Mouse (Mus musculus) liver, embryonic 12.5 days (tissue): Measurements from ENCODE around the gene Ptpru. TPM values are rescaled to one million over a fixed set of nuclear protein-coding genes. Genes with fewer than 3 reads are reported as not detected.
"Not testable (repeated sequence)": the region's sequence is repeated elsewhere in the genome, so short reads cannot be mapped to it uniquely, and the experiment has no call there.

Source experiments
- ATAC-seq: fragments of 200-750 bp; cut with Nextera tagmentation; 2 replicates; pipeline ENCODE4 v1.8.0; 2017; ENCODE audit warnings: moderate number of reproducible peaks, mild to moderate bottlenecking, moderate library complexity
- H3K27ac ChIP-seq: fragments of 300-500 bp; sonication (generic); 2 replicates; pipeline ENCODE4 v1.5.1; 2016; ENCODE audit warnings: mild to moderate bottlenecking
- H3K27me3 ChIP-seq: fragments of 300-500 bp; sonication (generic); replicated peaks from 2 replicates; pipeline ENCODE4 v1.6.1; 2016; ENCODE audit warnings: mild to moderate bottlenecking, moderate library complexity
- H3K36me3 ChIP-seq: fragments of 300-500 bp; sonication (generic); 2 replicates; pipeline ENCODE4 v1.6.1; 2016; ENCODE audit warnings: mild to moderate bottlenecking, moderate library complexity
- H3K4me1 ChIP-seq: fragments of 300-500 bp; sonication (generic); 2 replicates; pipeline ENCODE4 v1.6.1; 2016
- H3K4me2 ChIP-seq: fragments of 300-500 bp; sonication (generic); 2 replicates; pipeline ENCODE4 v1.6.1; 2016; ENCODE audit warnings: mild to moderate bottlenecking, moderate library complexity
- H3K4me3 ChIP-seq: fragments of 300-500 bp; sonication (generic); 2 replicates; pipeline ENCODE4 v1.5.1; 2016; ENCODE audit warnings: mild to moderate bottlenecking, moderate library complexity
- H3K9ac ChIP-seq: fragments of 300-500 bp; sonication (generic); 2 replicates; pipeline ENCODE4 v1.6.1; 2016; ENCODE audit warnings: mild to moderate bottlenecking, moderate library complexity
- H3K9me3 ChIP-seq: fragments of 300-500 bp; sonication (generic); replicated peaks from 2 replicates; pipeline ENCODE4 v1.6.1; 2016; ENCODE audit warnings: mild to moderate bottlenecking, moderate library complexity
- WGBS: fragments of 180-500 bp; shearing (Covaris S2); methylation state at CpG from one replicate; pipeline ENCODE4 v1.1.7; 2016; ENCODE audit not compliant: insufficient replicate concordance; 5-methylcytosine and 5-hydroxymethylcytosine counted together
- polyA plus RNA-seq: library from polyadenylated mRNA; unstranded; fragments of >200 nt; fragmentation: Nextera tagmentation; extraction: Ambion mirVana; gene quantifications from 2 replicates; pipeline ENCODE4 v1.2.1, GENCODE M21; 2016

Gene Ptpru
- polyA plus RNA-seq, 1 experiment from 2014 or later, result 2.7 TPM

DNA sequence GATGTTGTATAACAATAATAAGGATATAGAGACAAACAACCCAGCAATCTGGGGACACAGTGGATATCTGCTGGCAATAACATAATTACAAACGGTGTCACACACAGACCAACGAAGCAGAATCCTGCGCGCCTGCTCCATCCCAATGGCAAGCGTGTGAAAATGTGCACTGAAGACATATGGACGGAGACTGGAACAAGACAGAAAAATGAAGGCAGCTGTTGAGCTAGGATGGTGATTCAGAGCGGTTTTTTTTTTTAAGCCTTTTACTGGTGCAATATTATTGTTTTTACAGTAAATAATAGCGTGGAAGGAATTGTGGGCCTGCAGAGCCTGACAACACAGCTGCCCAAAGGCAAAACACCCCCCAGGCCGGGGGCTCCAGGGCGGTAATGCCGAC lies 25.6 kb downstream of the Ptpru start:
- ATAC-seq, result no peak
- 81% methylated on average over 11 of the region's 11 CpGs for WGBS
- Histone ChIP-seq H3K36me3 (no peaks in the 10 kb centered on the region), H3K27me3 (no peaks in the 10 kb centered on the region), H3K9ac (no peak overlapping the region), H3K9me3 (no peaks in the 10 kb centered on the region), H3K4me2 (no peak overlapping the region), H3K27ac (no peak overlapping the region), H3K4me1 (peaks cover 15% of the 10 kb centered on the region), H3K4me3 (no peak overlapping the region)

DNA sequence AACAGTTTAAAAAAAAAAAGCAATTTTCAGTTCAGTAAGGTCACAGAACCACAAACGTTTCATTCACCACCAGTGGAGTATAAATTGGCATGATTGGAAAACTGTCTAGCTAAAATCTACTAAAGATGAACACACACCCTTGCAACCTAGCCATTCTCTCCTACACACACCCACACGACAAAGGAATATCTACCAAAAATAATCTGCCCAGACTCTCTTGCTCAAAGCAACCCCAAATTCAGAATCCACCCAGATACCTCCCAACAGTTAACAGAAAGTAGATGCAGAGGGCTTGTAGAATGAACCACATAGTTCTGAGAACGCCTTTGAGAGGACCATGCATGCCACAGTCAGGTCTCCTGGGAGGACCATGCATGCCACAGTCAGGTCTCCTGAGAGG lies 32.8 kb downstream of the Ptpru start:
- H3K4me1 ChIP-seq, result no peaks in the 10 kb centered on the region
- no peak for ATAC-seq
- no peak overlapping the region for H3K4me3 ChIP-seq
- H3K27ac ChIP-seq, result no peak overlapping the region
- no peaks in the 10 kb centered on the region for H3K9me3 ChIP-seq
- no peak overlapping the region for H3K4me2 ChIP-seq
- no peaks in the 10 kb centered on the region for H3K36me3 ChIP-seq
- 46% methylated on average over 3 of the region's 3 CpGs for WGBS
- H3K27me3 ChIP-seq, result no peaks in the 10 kb centered on the region
- no peak overlapping the region for H3K9ac ChIP-seq

DNA sequence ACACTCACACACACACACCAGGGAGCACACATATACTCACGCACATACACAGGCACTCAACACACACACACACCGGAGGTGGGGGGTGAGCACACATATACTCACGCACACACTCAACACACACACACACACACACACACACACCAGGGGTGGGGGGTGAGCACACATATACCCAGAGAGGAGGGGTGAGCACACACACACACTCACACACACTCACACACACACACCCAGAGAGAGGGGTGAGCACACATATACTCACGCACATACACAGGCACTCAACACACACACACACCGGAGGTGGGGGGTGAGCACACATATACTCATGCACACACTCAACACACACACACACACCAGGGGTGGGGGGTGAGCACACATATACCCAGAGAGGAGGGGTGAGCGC lies 33.4 kb downstream of the Ptpru start:
- not testable (repeated sequence) for H3K4me1 ChIP-seq, H3K4me2 ChIP-seq, H3K4me3 ChIP-seq, H3K27ac ChIP-seq, H3K27me3 ChIP-seq, H3K36me3 ChIP-seq, H3K9me3 ChIP-seq, H3K9ac ChIP-seq
- WGBS, result 83% methylated on average over 4 of the region's 6 CpGs
- peak; percentile 50; the same call in 1 of the 2 replicates for ATAC-seq

DNA sequence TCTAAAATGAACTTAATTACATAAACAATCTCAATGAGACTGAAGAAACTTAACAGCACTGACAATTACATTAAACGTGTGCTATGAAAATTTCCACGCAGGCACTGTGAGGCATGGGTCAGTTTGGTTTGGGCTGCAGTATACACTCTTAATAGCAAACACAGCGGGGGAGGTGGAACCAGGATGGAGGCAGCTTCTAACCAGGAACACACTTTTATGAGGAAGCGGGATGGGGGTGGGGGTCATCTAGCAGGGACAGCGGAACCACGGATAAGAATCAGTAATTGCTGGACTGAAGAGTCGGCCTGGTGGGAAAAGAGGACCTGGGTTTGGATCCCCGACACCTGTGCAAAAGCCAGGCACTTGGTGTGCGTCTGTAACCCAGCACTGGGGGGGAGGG lies 34.2 kb downstream of the Ptpru start:
- H3K4me2 ChIP-seq, result no peak overlapping the region
- no peak for ATAC-seq
- 64% methylated on average over 9 of the region's 9 CpGs for WGBS

DNA sequence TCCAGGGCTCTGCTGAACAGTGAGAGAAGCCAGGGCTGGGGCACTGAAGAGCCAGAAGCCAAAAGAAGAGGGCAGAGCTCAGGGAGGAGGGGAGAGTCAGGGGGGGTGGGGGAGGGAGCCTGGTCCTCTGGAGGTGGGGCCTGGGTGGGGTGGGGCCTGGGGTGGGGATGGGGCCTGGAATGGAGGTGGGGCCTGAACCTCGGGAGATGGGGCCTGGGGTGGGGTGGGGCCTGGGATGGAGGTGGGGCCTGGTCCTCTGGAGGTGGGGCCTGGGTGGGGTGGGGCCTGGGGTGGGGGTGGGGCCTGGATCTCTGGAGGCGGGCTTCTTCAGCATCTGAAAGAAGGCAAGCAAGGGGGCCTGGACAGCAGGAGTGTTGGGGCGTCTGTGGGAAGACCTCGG lies 39.1 kb downstream of the Ptpru start:
- H3K27me3 ChIP-seq, result peaks cover 7% of the 10 kb centered on the region
- no peaks in the 10 kb centered on the region for H3K9me3 ChIP-seq
- H3K27ac ChIP-seq, result no peak overlapping the region
- H3K4me1 ChIP-seq, result peaks cover 17% of the 10 kb centered on the region
- H3K4me3 ChIP-seq, result no peak overlapping the region
- no peak overlapping the region for H3K9ac ChIP-seq
- no peaks in the 10 kb centered on the region for H3K36me3 ChIP-seq
- 37% methylated on average over 3 of the region's 4 CpGs for WGBS
- H3K4me2 ChIP-seq, result no peak overlapping the region
- ATAC-seq, result peak; percentile 53; the same call in 1 of the 2 replicates

More for the DNA sequence above, 34.2 kb downstream of the Ptpru start:
- Histone ChIP-seq H3K27ac (no peak overlapping the region), H3K27me3 (no peaks in the 10 kb centered on the region), H3K9me3 (no peaks in the 10 kb centered on the region), H3K4me3 (no peak overlapping the region), H3K9ac (no peak overlapping the region), H3K4me1 (peaks cover 8% of the 10 kb centered on the region), H3K36me3 (no peaks in the 10 kb centered on the region)

DNA sequence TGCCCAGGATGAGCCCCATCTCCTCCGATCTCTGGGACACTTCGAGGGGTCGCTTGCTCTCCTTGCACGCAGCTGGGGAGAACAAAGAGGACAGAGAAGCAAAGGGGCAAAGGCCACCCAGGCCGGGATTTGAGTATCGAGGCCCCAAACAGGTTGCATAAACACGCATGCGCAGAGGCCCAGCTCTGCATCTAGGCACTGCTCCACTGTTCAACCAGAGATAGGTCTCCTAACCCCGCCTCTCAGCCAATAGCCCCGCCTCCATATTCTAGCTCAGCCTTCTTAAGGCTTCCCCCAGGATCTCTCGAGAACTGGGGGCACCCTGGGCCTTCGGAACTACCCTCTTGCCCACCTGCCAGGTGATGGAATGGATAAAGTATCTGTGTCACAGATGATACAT lies 40.2 kb downstream of the Ptpru start:
- H3K4me1 ChIP-seq, result peaks cover 17% of the 10 kb centered on the region
- H3K4me3 ChIP-seq, result no peak overlapping the region
- H3K4me2 ChIP-seq, result no peak overlapping the region
- H3K27ac ChIP-seq, result no peak overlapping the region
- no peak overlapping the region for H3K9ac ChIP-seq
- 55% methylated on average over 12 of the region's 12 CpGs for WGBS
- ATAC-seq, result no peak
- peaks cover 7% of the 10 kb centered on the region for H3K27me3 ChIP-seq
- H3K36me3 ChIP-seq, result no peaks in the 10 kb centered on the region
- no peaks in the 10 kb centered on the region for H3K9me3 ChIP-seq

DNA sequence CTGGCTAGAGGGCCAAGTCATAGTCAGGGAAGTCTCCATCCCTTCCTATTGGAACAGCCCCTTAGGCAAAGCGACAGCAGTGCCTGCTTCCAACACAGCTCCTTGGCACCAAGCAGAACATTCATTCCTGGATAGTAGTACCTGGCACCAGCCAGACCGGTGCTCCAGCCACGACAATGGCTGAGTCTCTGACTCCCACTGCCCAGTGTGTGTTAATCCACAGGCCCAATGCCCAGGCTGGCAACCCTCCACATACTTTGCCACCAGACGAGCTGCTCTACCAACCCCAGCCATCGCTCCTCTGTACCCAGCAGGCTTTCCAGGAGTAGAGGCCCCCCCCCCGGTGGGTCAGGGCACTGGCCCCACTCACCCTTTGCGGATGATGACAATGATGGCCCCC lies 40.6 kb downstream of the Ptpru start:
- ATAC-seq, result no peak
- peaks cover 17% of the 10 kb centered on the region for H3K4me1 ChIP-seq
- WGBS, result 73% methylated on average over 7 of the region's 7 CpGs

DNA sequence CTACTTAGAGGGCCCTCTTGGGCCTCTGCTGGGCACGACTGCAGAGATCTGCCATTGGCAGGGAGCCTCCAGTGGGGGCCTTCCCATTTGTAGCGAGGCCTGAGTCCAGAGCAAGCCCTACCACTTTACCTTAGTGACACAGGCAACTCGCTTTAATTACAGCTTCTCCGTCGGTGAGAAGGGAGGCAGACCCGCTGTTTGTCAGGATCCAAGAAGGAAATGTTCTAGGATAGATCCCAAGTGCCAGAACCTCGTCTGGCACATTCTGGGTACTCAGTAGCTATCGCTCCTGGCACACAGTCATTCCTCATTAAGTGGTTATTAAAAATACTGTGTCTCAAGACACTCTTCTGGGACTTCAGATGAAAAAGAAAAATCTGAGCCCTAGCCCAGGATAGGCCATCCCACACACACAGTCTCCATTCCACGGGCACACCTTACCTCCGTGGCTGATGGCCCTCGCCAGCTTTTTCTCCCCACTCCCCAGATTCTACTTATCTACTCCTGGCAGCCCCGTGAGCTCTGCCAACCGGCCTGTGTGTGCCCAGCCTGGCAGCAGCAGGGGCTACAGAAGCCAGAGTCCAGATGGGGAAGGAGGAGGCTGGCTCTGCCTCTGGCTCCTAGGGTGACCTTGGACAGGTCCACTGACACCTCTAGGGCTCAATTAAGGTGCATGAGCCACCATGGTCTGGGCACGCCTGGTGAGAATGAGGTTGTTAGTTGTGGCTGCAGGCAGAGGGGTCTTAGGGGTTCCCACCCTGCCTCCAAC lies 41.6 kb downstream of the Ptpru start:
- Histone ChIP-seq H3K27ac (no peak overlapping the region), H3K27me3 (peaks cover 7% of the 10 kb centered on the region), H3K9me3 (no peaks in the 10 kb centered on the region), H3K4me3 (no peak overlapping the region), H3K4me1 (peaks cover 17% of the 10 kb centered on the region), H3K4me2 (no peak overlapping the region), H3K36me3 (no peaks in the 10 kb centered on the region), H3K9ac (no peak overlapping the region)
- ATAC-seq, result no peak
- 58% methylated on average over 14 of the region's 14 CpGs for WGBS

More for the DNA sequence above, 40.6 kb downstream of the Ptpru start:
- Histone ChIP-seq H3K36me3 (no peaks in the 10 kb centered on the region), H3K4me3 (no peak overlapping the region), H3K27me3 (peaks cover 7% of the 10 kb centered on the region), H3K4me2 (no peak overlapping the region), H3K9ac (no peak overlapping the region), H3K27ac (no peak overlapping the region), H3K9me3 (no peaks in the 10 kb centered on the region)

DNA sequence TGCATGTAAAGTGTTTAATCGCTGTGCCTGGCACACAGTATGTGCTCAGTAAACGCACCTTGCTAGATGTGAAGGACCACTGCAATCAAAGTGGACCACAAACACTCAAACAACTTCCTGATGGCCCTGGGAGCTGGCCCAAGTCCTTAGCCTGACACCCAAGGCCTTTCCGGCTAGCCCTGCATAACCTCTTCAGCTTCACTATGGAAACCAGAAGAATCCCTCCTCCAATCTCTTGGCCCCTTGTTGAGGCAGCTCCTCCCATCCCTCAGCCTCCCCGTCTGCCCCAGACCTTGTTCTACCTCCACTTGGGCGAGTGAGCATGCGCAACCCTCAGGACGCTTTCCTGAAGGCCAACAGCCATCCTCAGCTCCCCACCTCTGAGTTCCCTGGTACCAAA lies 51.3 kb downstream of the Ptpru start:
- Histone ChIP-seq H3K4me1 (no peaks in the 10 kb centered on the region), H3K27me3 (peaks cover 4% of the 10 kb centered on the region), H3K27ac (no peak overlapping the region), H3K36me3 (no peaks in the 10 kb centered on the region), H3K4me2 (no peak overlapping the region), H3K9me3 (no peaks in the 10 kb centered on the region), H3K9ac (no peak overlapping the region), H3K4me3 (no peak overlapping the region)
- no peak for ATAC-seq
- WGBS, result 61% methylated on average over 7 of the region's 7 CpGs

DNA sequence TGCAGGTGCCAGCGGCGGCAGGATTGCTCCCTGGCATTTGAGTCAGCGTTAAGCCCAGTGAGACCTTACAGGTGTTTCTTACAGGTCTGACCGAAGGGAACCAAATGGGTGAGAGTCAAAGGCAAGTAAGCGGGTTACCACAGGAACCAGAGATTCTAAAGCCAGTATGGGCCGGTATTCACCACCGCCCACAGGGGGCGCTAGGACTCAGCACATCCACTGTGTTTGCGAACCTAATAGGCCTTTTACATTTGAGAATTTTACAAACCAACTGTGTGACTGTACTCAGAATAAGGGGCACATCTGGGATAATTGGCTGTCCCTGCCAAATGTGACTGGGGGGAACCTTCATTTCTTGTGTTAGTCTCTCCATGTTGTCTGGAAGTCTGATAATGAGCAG lies 54.1 kb downstream of the Ptpru start:
- no peak overlapping the region for H3K4me3 ChIP-seq
- WGBS, result 14% methylated on average over 9 of the region's 9 CpGs
- H3K9me3 ChIP-seq, result no peaks in the 10 kb centered on the region
- no peaks in the 10 kb centered on the region for H3K4me1 ChIP-seq
- ATAC-seq, result no peak
- H3K4me2 ChIP-seq, result no peak overlapping the region
- H3K27me3 ChIP-seq, result peaks cover 3% of the 10 kb centered on the region; the same call in 1 of the 2 replicates
- H3K27ac ChIP-seq, result no peak overlapping the region
- H3K36me3 ChIP-seq, result no peaks in the 10 kb centered on the region
- H3K9ac ChIP-seq, result no peak overlapping the region

DNA sequence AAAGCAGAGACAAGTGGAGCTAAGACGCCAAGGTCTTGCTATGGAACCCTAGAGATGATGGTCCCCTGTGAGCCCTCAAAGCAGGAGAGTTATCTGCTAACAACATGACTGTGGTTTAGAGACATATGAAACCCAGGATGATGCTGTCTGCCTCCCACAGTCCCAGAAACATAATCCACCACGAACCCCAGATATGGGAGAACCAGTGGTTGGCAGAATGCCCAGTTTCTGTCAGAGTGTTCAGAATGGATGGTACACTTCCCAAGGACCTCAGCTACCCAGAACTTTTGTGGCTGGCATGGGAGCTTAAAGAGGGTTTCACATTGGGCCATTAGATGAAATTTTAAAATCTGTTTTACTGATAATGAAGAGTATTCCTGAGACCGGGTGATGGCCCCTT lies 57.1 kb downstream of the Ptpru start:
- no peak overlapping the region for H3K27ac ChIP-seq
- H3K4me1 ChIP-seq, result no peaks in the 10 kb centered on the region
- H3K9ac ChIP-seq, result no peak overlapping the region
- no peaks in the 10 kb centered on the region for H3K36me3 ChIP-seq
- WGBS, result 39% methylated on average over 3 of the region's 3 CpGs
- H3K9me3 ChIP-seq, result no peaks in the 10 kb centered on the region
- H3K27me3 ChIP-seq, result peaks cover 3% of the 10 kb centered on the region; the same call in 1 of the 2 replicates
- no peak overlapping the region for H3K4me2 ChIP-seq
- no peak overlapping the region for H3K4me3 ChIP-seq
- ATAC-seq, result no peak

DNA sequence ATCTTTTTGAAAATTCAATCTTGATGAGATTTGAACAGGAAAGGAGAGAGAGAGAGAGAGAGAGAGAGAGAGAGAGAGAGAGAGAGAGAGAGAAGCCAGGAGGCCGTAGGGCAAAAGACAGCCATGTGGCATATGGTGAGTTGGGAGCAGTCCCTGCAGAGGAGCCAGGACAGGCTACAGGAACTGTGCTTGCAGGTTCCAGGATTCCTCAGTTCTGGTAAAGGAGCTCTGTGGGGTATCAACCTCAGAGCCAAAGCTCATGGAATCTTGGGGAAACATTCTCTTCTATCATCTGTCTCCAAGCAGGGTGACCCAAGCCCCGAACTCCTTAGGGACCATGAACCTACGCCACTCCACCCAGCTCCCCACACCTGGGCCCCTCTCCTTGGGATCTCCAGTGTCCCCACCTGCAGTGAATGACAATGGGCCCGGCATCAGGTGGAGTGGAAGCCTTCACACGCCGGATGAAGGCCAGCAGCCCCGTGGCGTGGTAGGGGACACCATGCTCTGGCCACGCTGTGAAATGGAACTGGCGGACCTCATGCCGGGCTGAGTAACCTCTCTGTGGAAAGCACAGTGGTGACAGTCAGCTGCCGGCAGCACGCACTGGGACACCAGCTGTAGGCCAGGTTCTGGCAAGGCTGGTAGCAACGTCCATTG lies 59.3 kb downstream of the Ptpru start:
- no peak for ATAC-seq
- Histone ChIP-seq H3K9ac (no peak overlapping the region), H3K4me2 (no peak overlapping the region), H3K27me3 (peaks cover 3% of the 10 kb centered on the region; the same call in 1 of the 2 replicates), H3K9me3 (no peaks in the 10 kb centered on the region), H3K4me1 (no peaks in the 10 kb centered on the region), H3K36me3 (no peaks in the 10 kb centered on the region), H3K27ac (no peak overlapping the region), H3K4me3 (no peak overlapping the region)
- 75% methylated on average over 14 of the region's 14 CpGs for WGBS
